Mouse (Mus musculus) MEL (cell line): Measurements from ENCODE around the gene Mthfd1l. TPM values are rescaled to one million over a fixed set of nuclear protein-coding genes. Genes with fewer than 3 reads are reported as not detected.
A peak's percentile ranks its signal among the peaks of the same experiment; 100 is the strongest.
"Not testable (repeated sequence)": the region's sequence is repeated elsewhere in the genome, so short reads cannot be mapped to it uniquely, and the experiment has no call there.

Experiments used
- DNase-seq: peaks from one replicate; pipeline ENCODE4 v3.0.0; 2011; ENCODE audit warnings: low read depth, low spot score
- H3K27ac ChIP-seq: 2 replicates; pipeline ENCODE4 v1.5.1; 2012; ENCODE audit warnings: low read depth, mild to moderate bottlenecking, control low read depth, low read length, moderate library complexity; ENCODE audit not compliant: control insufficient read depth
- H3K27me3 ChIP-seq, 2 experiments: fragments of 150-350 bp in 1 of 2; sonication (generic) in 1 of 2; 2 replicates each; pipeline ENCODE4 v1.6.1; 2012; ENCODE audit warnings: low read length in 2 of 2, mild to moderate bottlenecking in 2 of 2, improper control_type of control experiment in 1 of 2, moderate library complexity in 1 of 2; ENCODE audit not compliant: insufficient read depth in 2 of 2, control insufficient read depth in 1 of 2
- H3K36me3 ChIP-seq, 2 experiments: 2 replicates each; pipeline ENCODE4 v1.6.1; 2012 to 2014; ENCODE audit warnings: low read length in 2 of 2, improper control_type of control experiment in 1 of 2, inconsistent platforms in 1 of 2, mild to moderate bottlenecking in 1 of 2; ENCODE audit not compliant: insufficient read depth in 2 of 2, control insufficient read depth in 1 of 2
- H3K4me1 ChIP-seq, 2 experiments: fragments of 150-350 bp in 1 of 2; sonication (generic) in 1 of 2; 2 replicates each; pipeline ENCODE4 v1.6.1; 2012; ENCODE audit warnings: low read length in 2 of 2, improper control_type of control experiment in 1 of 2, mild to moderate bottlenecking in 1 of 2; ENCODE audit not compliant: insufficient read depth in 2 of 2, control insufficient read depth in 1 of 2
- H3K4me3 ChIP-seq, 2 experiments: fragments of 150-350 bp in 1 of 2; sonication (generic) in 1 of 2; 2 replicates each; pipeline ENCODE4 v1.5.1; 2012; ENCODE audit warnings: low read depth in 2 of 2, low read length in 2 of 2, mild to moderate bottlenecking in 2 of 2, moderate library complexity in 2 of 2, control low read depth in 1 of 2, improper control_type of control experiment in 1 of 2; ENCODE audit not compliant: control insufficient read depth in 1 of 2, insufficient read depth in 1 of 2
- H3K79me2 ChIP-seq: 2 replicates; pipeline ENCODE4 v1.6.1; 2012; ENCODE audit warnings: mild to moderate bottlenecking, low read length, moderate library complexity; ENCODE audit not compliant: control insufficient read depth, poor library complexity, insufficient read depth
- H3K9ac ChIP-seq: 2 replicates; pipeline ENCODE4 v1.6.1; 2012; ENCODE audit warnings: low read depth, mild to moderate bottlenecking, control low read depth, low read length, moderate library complexity; ENCODE audit not compliant: control insufficient read depth, poor library complexity, severe bottlenecking
- H3K9me3 ChIP-seq: fragments of 150-350 bp; sonication (generic); replicated peaks from 2 replicates; pipeline ENCODE4 v1.6.1; 2012; ENCODE audit warnings: mild to moderate bottlenecking, low read length, improper control_type of control experiment, moderate library complexity; ENCODE audit not compliant: insufficient read depth
- BHLHE40 ChIP-seq: IDR thresholded peaks from 2 replicates; pipeline ENCODE4 v1.6.1; 2012; ENCODE audit warnings: low read depth, mild to moderate bottlenecking, inconsistent platforms, low read length, improper control_type of control experiment, borderline replicate concordance
- CHD1 ChIP-seq: IDR thresholded peaks from 2 replicates; pipeline ENCODE4 v1.6.1; 2012; ENCODE audit warnings: low read depth, mild to moderate bottlenecking, inconsistent platforms, low read length, improper control_type of control experiment
- CTCF ChIP-seq, 3 experiments: IDR thresholded peaks in 2 of 3; conservative IDR thresholded peaks in 1 of 3; 2 replicates each; pipeline ENCODE4 v1.5.1; 2011 to 2012; ENCODE audit warnings: low read length in 3 of 3, low read depth in 2 of 3, mild to moderate bottlenecking in 2 of 3, improper control_type of control experiment in 1 of 3, inconsistent platforms in 1 of 3, mixed read lengths in 1 of 3, moderate library complexity in 1 of 3; ENCODE audit not compliant: control insufficient read depth in 1 of 3, insufficient read depth in 1 of 3, poor library complexity in 1 of 3, severe bottlenecking in 1 of 3
- E2F4 ChIP-seq: IDR thresholded peaks from 2 replicates; pipeline ENCODE4 v1.6.1; 2011; ENCODE audit warnings: low read depth, low read length, improper control_type of control experiment, borderline replicate concordance
- EP300 ChIP-seq, 2 experiments: IDR thresholded peaks; 2 replicates each; pipeline ENCODE4 v1.6.1; 2011; ENCODE audit warnings: improper control_type of control experiment in 2 of 2, low read length in 2 of 2, low read depth in 1 of 2, mild to moderate bottlenecking in 1 of 2
- ETS1 ChIP-seq: IDR thresholded peaks from 2 replicates; pipeline ENCODE4 v1.6.1; 2012; ENCODE audit warnings: low read depth, mild to moderate bottlenecking, inconsistent platforms, low read length, improper control_type of control experiment, moderate library complexity
- HCFC1 ChIP-seq: IDR thresholded peaks from 2 replicates; pipeline ENCODE4 v1.6.1; 2012; ENCODE audit warnings: low read depth, mild to moderate bottlenecking, inconsistent platforms, low read length, improper control_type of control experiment, moderate library complexity
- JUND ChIP-seq: IDR thresholded peaks from 2 replicates; pipeline ENCODE4 v1.6.1; 2011; ENCODE audit warnings: low read depth, mild to moderate bottlenecking, improper control_type of control experiment, low read length
- KAT2A ChIP-seq: conservative IDR thresholded peaks from 2 replicates; pipeline ENCODE4 v1.6.1; 2012; ENCODE audit warnings: low read depth, low read length, improper control_type of control experiment, inconsistent platforms
- MAZ ChIP-seq: IDR thresholded peaks from 2 replicates; pipeline ENCODE4 v1.6.1; 2012; ENCODE audit warnings: low read depth, mild to moderate bottlenecking, inconsistent platforms, low read length, improper control_type of control experiment
- MEF2A ChIP-seq: IDR thresholded peaks from 2 replicates; pipeline ENCODE4 v1.6.1; 2014; ENCODE audit warnings: low read depth, mild to moderate bottlenecking, inconsistent platforms, low read length, improper control_type of control experiment; ENCODE audit not compliant: poor library complexity, insufficient replicate concordance, severe bottlenecking; ENCODE audit errors: extremely low read depth
- NELFE ChIP-seq: IDR thresholded peaks from 2 replicates; pipeline ENCODE4 v1.6.1; 2011; ENCODE audit warnings: low read depth, low read length, improper control_type of control experiment
- POLR2AphosphoS5 ChIP-seq: IDR thresholded peaks from 2 replicates; pipeline ENCODE4 v1.6.1; 2012; ENCODE audit warnings: low read depth, borderline replicate concordance, mild to moderate bottlenecking, inconsistent platforms, low read length, moderate library complexity, mixed read lengths
- SIN3A ChIP-seq: IDR thresholded peaks from 2 replicates; pipeline ENCODE4 v1.6.1; 2012; ENCODE audit warnings: low read length, improper control_type of control experiment, inconsistent platforms
- SMC3 ChIP-seq: IDR thresholded peaks from 2 replicates; pipeline ENCODE4 v1.6.1; 2011; ENCODE audit warnings: low read depth, low read length, improper control_type of control experiment
- TAL1 ChIP-seq: IDR thresholded peaks from 2 replicates; pipeline ENCODE4 v1.6.1; 2012; ENCODE audit warnings: mild to moderate bottlenecking, inconsistent platforms, low read length, moderate library complexity, mixed read lengths
- TCF12 ChIP-seq: IDR thresholded peaks from 2 replicates; pipeline ENCODE4 v1.6.1; 2014; ENCODE audit warnings: low read depth, mild to moderate bottlenecking, inconsistent platforms, low read length, improper control_type of control experiment, moderate library complexity
- USF2 ChIP-seq, 2 experiments: IDR thresholded peaks; 2 replicates each; pipeline ENCODE4 v1.6.1; 2011 to 2012; ENCODE audit warnings: improper control_type of control experiment in 2 of 2, low read length in 2 of 2, borderline replicate concordance in 1 of 2, inconsistent platforms in 1 of 2, low read depth in 1 of 2, mild to moderate bottlenecking in 1 of 2; ENCODE audit not compliant: insufficient read depth in 1 of 2
- ZC3H11A ChIP-seq: IDR thresholded peaks from 2 replicates; pipeline ENCODE4 v1.6.1; 2012; ENCODE audit warnings: low read depth, mild to moderate bottlenecking, inconsistent platforms, low read length, improper control_type of control experiment
- ZKSCAN1 ChIP-seq: IDR thresholded peaks from 2 replicates; pipeline ENCODE4 v1.6.1; 2012; ENCODE audit warnings: low read depth, mild to moderate bottlenecking, inconsistent platforms, low read length, improper control_type of control experiment, moderate library complexity
- ZMIZ1 ChIP-seq: IDR thresholded peaks from 2 replicates; pipeline ENCODE4 v1.6.1; 2012; ENCODE audit warnings: low read depth, mild to moderate bottlenecking, inconsistent platforms, low read length, improper control_type of control experiment, moderate library complexity
- polyA plus RNA-seq, 2 experiments: library from polyadenylated mRNA; stranded (reverse) in 1 of 2; unstranded in 1 of 2; fragments of >175 nt in 1 of 2; fragments of >200 nt in 1 of 2; gene quantifications; 2 replicates each; pipeline versions ENCODE4 v1.2.1 to v1.2.4; 2012; ENCODE audit warnings: low replicate concordance in 2 of 2, low read depth in 1 of 2; ENCODE audit not compliant: insufficient read length in 2 of 2, insufficient read depth in 1 of 2, missing spikeins in 1 of 2
- total RNA-seq: library from RNA; depleted of rRNA; stranded (reverse); fragments of 300-350 nt; gene quantifications from 2 replicates; pipeline ENCODE4 v1.2.3, GENCODE M21; 2012

Gene Mthfd1l
- total and polyA plus RNA-seq, 3 experiments, result 43.1 to 1,097 (median 83.0) TPM

DNA sequence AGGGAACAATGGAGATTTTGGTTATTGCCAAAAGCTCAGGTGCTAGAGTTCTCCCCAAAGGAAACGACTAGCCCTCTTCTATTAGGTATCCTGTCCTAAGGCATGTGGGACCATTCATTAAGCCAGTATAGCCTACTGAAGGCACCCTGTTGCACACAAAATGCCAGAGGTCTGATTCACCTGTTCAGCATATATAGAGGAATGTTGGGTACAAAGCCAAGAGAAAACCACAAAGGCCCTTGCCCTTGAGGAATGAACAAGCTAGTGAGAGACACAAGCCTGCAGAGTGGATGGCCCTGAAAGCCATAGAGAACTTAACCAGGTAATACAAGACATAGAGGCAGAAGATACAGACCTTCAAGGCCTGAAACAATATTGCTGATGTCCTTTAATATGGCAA lies 148.3 kb downstream of the Mthfd1l start:
- H3K4me1 ChIP-seq, result peaks cover 10 to 17% of the 10 kb centered on the region in 2 experiments
- H3K27ac ChIP-seq, result no peak overlapping the region
- no peak for DNase-seq
- no peaks in the 10 kb centered on the region for H3K27me3 ChIP-seq
- no peaks in the 10 kb centered on the region for H3K79me2 ChIP-seq
- H3K9me3 ChIP-seq, result no peaks in the 10 kb centered on the region
- no peak overlapping the region for H3K9ac ChIP-seq
- no peak for TF ChIP-seq BHLHE40
- TF ChIP-seq HCFC1, result no peak
- no peak for TF ChIP-seq ZMIZ1
- no peak for TF ChIP-seq E2F4
- TF ChIP-seq KAT2A, result no peak
- no peak for TF ChIP-seq POLR2AphosphoS5
- no peak overlapping the region for H3K4me3 ChIP-seq
- peaks cover 3 to 30% of the 10 kb centered on the region in 2 experiments for H3K36me3 ChIP-seq

DNA sequence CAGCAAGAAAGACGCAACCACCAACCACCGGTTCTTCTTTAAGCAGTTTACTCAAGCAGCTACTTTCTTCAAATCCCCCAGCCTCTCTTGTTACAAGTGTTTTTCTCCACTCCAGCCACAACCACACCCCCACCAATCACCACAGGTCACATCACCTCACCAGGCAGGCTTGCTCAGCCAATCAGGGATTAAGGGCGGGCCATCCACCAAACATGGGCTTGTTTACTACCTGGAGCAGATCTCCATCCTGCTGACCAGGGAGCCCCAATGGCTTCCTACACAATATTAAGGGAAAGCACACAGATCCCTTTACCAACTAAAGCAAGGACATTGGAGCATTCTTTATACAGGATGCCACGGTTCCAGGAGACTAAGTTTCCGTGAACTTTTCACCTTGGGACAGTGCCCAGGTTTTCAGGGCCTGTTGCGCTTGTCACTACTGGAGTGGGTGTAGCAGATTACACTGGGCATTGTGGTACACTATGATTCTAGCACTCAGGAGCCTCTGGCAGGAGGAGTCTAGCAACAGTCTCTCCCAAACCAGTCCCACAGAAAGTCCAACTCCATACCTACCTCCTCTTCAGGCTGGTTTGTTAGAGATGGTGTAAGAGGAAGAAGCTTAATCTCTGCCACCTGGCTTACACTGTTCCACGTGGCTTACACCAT lies 150.5 kb downstream of the Mthfd1l start:
- peak; percentile 46 for DNase-seq
- H3K27me3 ChIP-seq, H3K4me3 ChIP-seq, H3K9ac ChIP-seq, H3K9me3 ChIP-seq, H3K79me2 ChIP-seq: not testable (repeated sequence)
- peak overlapping the region; percentile 64; the same call in 1 of the 2 replicates for H3K27ac ChIP-seq
- peaks cover 2 to 36% of the 10 kb centered on the region in 2 experiments for H3K36me3 ChIP-seq
- peaks cover 12 to 21% of the 10 kb centered on the region in 2 experiments for H3K4me1 ChIP-seq

DNA sequence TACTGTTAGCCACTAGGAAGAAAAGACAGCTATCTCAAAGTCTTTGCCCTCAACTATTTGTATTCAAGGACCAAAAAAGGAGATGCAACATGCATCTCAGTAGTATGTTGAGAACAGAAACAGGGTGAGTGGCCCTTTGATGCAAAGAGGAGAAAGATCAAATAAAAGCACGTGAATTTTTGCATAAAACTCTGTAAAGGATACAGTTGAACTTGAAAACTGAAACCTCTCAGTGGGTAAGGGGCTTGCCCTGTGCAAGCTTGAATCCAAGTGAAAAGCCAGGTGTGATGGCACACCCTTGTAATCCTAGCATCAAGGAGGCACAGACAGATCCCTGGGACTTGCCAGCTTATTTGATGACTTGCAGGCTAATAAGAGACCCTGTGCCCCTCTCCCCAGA lies 151.2 kb downstream of the Mthfd1l start:
- TF ChIP-seq ZMIZ1 (no peak), SMC3 (no peak), ZC3H11A (no peak), BHLHE40 (no peak), USF2 (IDR thresholded peaks at IDR 0.05; ENCODE audit: borderline replicate concordance in 1 of 2, insufficient read depth in 1 of 2, low read depth in 1 of 2, low read length in 2 of 2) (no peak), NELFE (no peak), MEF2A (no peak), KAT2A (no peak), CHD1 (no peak), TCF12 (no peak), HCFC1 (no peak), EP300 (IDR thresholded peaks at IDR 0.05; ENCODE audit: low read depth in 1 of 2, low read length in 2 of 2) (no peak), ETS1 (no peak), E2F4 (no peak), SIN3A (no peak), ZKSCAN1 (no peak), JUND (no peak), MAZ (no peak), CTCF (IDR thresholded peaks at IDR 0.05 in 2 of 3, conservative IDR thresholded peaks at IDR 0.05 in 1 of 3; ENCODE audit: control insufficient read depth in 1 of 3, insufficient read depth in 1 of 3, low read depth in 2 of 3, low read length in 3 of 3, poor library complexity in 1 of 3, severe bottlenecking in 1 of 3) (no peak), TAL1 (no peak)
- TF ChIP-seq, all 39 proteins: peak for 0
- Histone ChIP-seq H3K79me2 (peaks cover 1% of the 10 kb centered on the region; the same call in 1 of the 2 replicates), H3K9me3 (no peaks in the 10 kb centered on the region), H3K27ac (no peak overlapping the region), H3K27me3 (no peaks in the 10 kb centered on the region), H3K4me1 (peaks cover 12 to 21% of the 10 kb centered on the region in 2 experiments), H3K9ac (no peak overlapping the region), H3K36me3 (peaks cover 0 to 36% of the 10 kb centered on the region in 2 experiments; a peak in 3 of 4 replicates), H3K4me3 (no peak overlapping the region)
- DNase-seq, result no peak
